Mouse (Mus musculus): ENCODE measurements around the gene Pkd1l2. TPM values are rescaled to one million over a fixed set of nuclear protein-coding genes. Genes with fewer than 3 reads are reported as not detected.

Pkd1l2 gene
- polyA plus RNA-seq, 1 experiment from 2014 or later, result not detected

GRCm38 (mm10) chr8:117031476-117031875 lies 50.8 kb downstream of the Pkd1l2 start:
- no peak for ATAC-seq (replicated peaks; ENCODE audit: low FRiP score, low read depth)

GRCm38 (mm10) chr8:117028686-117029085 lies 53.6 kb downstream of the Pkd1l2 start:
- Histone ChIP-seq H3K4me2 (ENCODE audit: low read length) (no peak overlapping the region), H3K4me1 (replicated peaks; ENCODE audit: insufficient read depth, low read length) (no peaks in the 10 kb centered on the region), H3K4me3 (replicated peaks; ENCODE audit: low read depth, low read length) (no peak overlapping the region), H3K36me3 (ENCODE audit: insufficient read depth, low read length) (no peaks in the 10 kb centered on the region), H3K27ac (no peak overlapping the region), H3K27me3 (ENCODE audit: insufficient read depth, low read length) (no peaks in the 10 kb centered on the region), H3K9me3 (replicated peaks; ENCODE audit: low read length) (no peaks in the 10 kb centered on the region), H3K9ac (ENCODE audit: low read depth, low read length) (no peak overlapping the region)
- DNase-seq (ENCODE audit: low spot score) (no peak), ATAC-seq (replicated peaks; ENCODE audit: low FRiP score, low read depth) (no peak; the same call in 1 of the 2 replicates)
- TF ChIP-seq CTCF (IDR thresholded peaks at IDR 0.05; ENCODE audit: low read depth), result no peak
- WGBS, result 96% methylated on average over 10 of the region's 10 CpGs

More at GRCm38 (mm10) chr8:117031476-117031875, 50.8 kb downstream of the Pkd1l2 start:
- Histone ChIP-seq H3K4me3 (replicated peaks; ENCODE audit: low read depth, low read length) (no peak overlapping the region), H3K4me2 (ENCODE audit: low read length) (no peak overlapping the region), H3K9me3 (replicated peaks; ENCODE audit: low read length) (no peaks in the 10 kb centered on the region), H3K36me3 (ENCODE audit: insufficient read depth, low read length) (no peaks in the 10 kb centered on the region), H3K27me3 (ENCODE audit: insufficient read depth, low read length) (no peaks in the 10 kb centered on the region), H3K4me1 (replicated peaks; ENCODE audit: insufficient read depth, low read length) (no peaks in the 10 kb centered on the region), H3K27ac (no peak overlapping the region), H3K9ac (ENCODE audit: low read depth, low read length) (no peak overlapping the region)
- DNase-seq (ENCODE audit: low spot score), result no peak
- no peak for TF ChIP-seq CTCF (IDR thresholded peaks at IDR 0.05; ENCODE audit: low read depth)
- 50% methylated on average over 6 of the region's 6 CpGs for WGBS

DNA sequence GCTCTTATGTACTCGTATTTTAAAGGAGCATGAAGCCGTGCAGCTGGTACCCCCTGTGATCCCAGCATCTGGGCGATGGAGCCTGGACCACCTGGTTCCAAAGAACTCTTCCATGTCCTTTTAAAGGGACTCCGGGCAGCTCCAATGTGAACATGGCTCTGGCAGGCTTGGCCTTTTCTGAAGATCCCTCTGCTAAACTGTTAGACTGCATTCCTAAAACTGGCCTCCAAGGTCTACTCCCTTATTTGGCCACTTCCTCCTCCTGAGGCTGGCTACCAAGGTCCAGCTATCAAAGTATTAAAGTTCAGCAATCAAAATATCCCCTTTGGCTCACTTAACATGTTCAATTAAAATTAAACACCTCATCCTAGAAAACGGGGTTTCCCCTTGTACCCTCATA lies 54.6 kb downstream of the Pkd1l2 start:
- Histone ChIP-seq H3K27me3 (ENCODE audit: insufficient read depth, low read length) (no peaks in the 10 kb centered on the region), H3K27ac (no peak overlapping the region), H3K4me2 (ENCODE audit: low read length) (no peak overlapping the region), H3K36me3 (ENCODE audit: insufficient read depth, low read length) (no peaks in the 10 kb centered on the region), H3K4me3 (replicated peaks; ENCODE audit: low read depth, low read length) (no peak overlapping the region), H3K4me1 (replicated peaks; ENCODE audit: insufficient read depth, low read length) (no peaks in the 10 kb centered on the region), H3K9me3 (replicated peaks; ENCODE audit: low read length) (no peaks in the 10 kb centered on the region), H3K9ac (ENCODE audit: low read depth, low read length) (no peak overlapping the region)
- no peak for ATAC-seq (replicated peaks; ENCODE audit: low FRiP score, low read depth)
- no peak for DNase-seq (ENCODE audit: low spot score)
- 73% methylated on average over 5 of the region's 5 CpGs for WGBS
- no peak for TF ChIP-seq CTCF (IDR thresholded peaks at IDR 0.05; ENCODE audit: low read depth)

- no peak overlapping the region for H3K27ac ChIP-seq
- H3K4me2 ChIP-seq (ENCODE audit: low read length), result no peak overlapping the region
- ATAC-seq (replicated peaks; ENCODE audit: low FRiP score, low read depth) (no peak), DNase-seq (ENCODE audit: low spot score) (peak; percentile 51)
- no peaks in the 10 kb centered on the region for H3K27me3 ChIP-seq (ENCODE audit: insufficient read depth, low read length)
- peak; percentile 22; the same call in 1 of the 2 replicates for TF ChIP-seq CTCF (IDR thresholded peaks at IDR 0.05; ENCODE audit: low read depth)
- H3K4me3 ChIP-seq (replicated peaks; ENCODE audit: low read depth, low read length), result no peak overlapping the region
- no peak overlapping the region for H3K9ac ChIP-seq (ENCODE audit: low read depth, low read length)
- whole genome bisulfite sequencing, result 68% methylated on average over 1 of the region's 1 CpGs
- no peaks in the 10 kb centered on the region for H3K36me3 ChIP-seq (ENCODE audit: insufficient read depth, low read length)
- no peaks in the 10 kb centered on the region for H3K9me3 ChIP-seq (replicated peaks; ENCODE audit: low read length)
- no peaks in the 10 kb centered on the region for H3K4me1 ChIP-seq (replicated peaks; ENCODE audit: insufficient read depth, low read length)
Measured at GRCm38 (mm10) chr8:117022297-117022993, 59.8 kb downstream of the Pkd1l2 start.

DNA sequence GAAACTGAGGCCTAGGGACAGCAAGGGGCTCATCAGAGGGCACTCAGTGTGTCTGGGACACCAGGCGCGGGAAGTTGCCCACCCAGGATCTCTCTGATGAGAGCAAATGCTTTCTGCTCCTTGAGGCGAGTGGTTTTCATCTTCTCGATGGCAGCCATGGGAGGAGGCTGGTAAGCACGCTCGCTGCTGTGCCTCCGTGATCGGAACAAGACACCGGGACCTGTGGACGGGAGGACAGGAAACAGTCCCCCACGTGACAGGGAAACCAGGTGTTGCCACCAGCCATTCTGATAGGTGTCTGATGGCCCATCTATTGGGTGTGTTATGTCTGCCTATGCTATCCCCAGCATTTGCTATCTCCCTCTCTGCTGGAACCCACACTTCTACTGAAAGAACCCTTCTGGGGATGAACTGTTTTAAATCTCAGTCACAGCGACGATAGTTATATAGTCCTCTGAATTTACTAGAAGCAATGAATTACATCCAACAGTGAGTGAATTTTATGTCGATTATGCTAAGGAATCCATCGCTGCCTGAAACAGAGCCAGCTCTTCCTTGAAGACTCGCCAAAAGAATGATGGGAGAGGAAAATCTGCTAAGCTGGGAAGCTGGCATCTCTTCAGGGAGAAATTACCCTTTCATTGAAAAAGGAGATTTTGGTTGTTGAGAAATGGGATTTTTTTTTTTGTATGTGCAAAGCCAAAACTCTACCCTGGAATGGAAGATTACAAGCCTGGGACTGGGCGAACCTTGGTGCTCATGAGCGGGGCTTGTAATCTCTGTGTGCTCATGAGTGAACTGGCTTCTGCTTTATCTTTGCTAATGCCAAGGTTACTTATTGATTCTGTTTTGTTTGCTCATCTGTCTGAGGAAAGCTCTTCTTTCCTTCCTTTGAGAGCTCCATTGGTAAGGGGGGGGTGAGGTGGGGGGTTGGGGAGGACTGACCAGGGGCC lies 62.6 kb downstream of the Pkd1l2 start:
- TF ChIP-seq CTCF (IDR thresholded peaks at IDR 0.05; ENCODE audit: low read depth), result no peak
- DNase-seq (ENCODE audit: low spot score) (no peak), ATAC-seq (replicated peaks; ENCODE audit: low FRiP score, low read depth) (no peak)
- Histone ChIP-seq H3K27ac (no peak overlapping the region), H3K9ac (ENCODE audit: low read depth, low read length) (no peak overlapping the region), H3K9me3 (replicated peaks; ENCODE audit: low read length) (no peaks in the 10 kb centered on the region), H3K4me3 (replicated peaks; ENCODE audit: low read depth, low read length) (no peak overlapping the region), H3K4me2 (ENCODE audit: low read length) (no peak overlapping the region), H3K36me3 (ENCODE audit: insufficient read depth, low read length) (no peaks in the 10 kb centered on the region), H3K27me3 (ENCODE audit: insufficient read depth, low read length) (no peaks in the 10 kb centered on the region), H3K4me1 (replicated peaks; ENCODE audit: insufficient read depth, low read length) (no peaks in the 10 kb centered on the region)
- WGBS, result 76% methylated on average over 18 of the region's 18 CpGs

- Histone ChIP-seq H3K9me3 (replicated peaks; ENCODE audit: low read length) (no peaks in the 10 kb centered on the region), H3K4me3 (replicated peaks; ENCODE audit: low read depth, low read length) (no peak overlapping the region), H3K4me1 (replicated peaks; ENCODE audit: insufficient read depth, low read length) (no peaks in the 10 kb centered on the region), H3K27me3 (ENCODE audit: insufficient read depth, low read length) (no peaks in the 10 kb centered on the region), H3K36me3 (ENCODE audit: insufficient read depth, low read length) (no peaks in the 10 kb centered on the region), H3K4me2 (ENCODE audit: low read length) (no peak overlapping the region), H3K27ac (no peak overlapping the region), H3K9ac (ENCODE audit: low read depth, low read length) (no peak overlapping the region)
- ATAC-seq (replicated peaks; ENCODE audit: low FRiP score, low read depth) (no peak), DNase-seq (ENCODE audit: low spot score) (no peak)
- no peak for TF ChIP-seq CTCF (IDR thresholded peaks at IDR 0.05; ENCODE audit: low read depth)
- WGBS, result 90% methylated on average over 4 of the region's 4 CpGs
Measured at GRCm38 (mm10) chr8:117017896-117018295, 64.4 kb downstream of the Pkd1l2 start.
